Mouse (Mus musculus) liver, adult 2 months (tissue): ENCODE results near the gene Slc45a1.

ENCODE experiments used
- CTCF ChIP-seq: fragments of 200-500 bp; IDR thresholded peaks from 2 replicates; pipeline ENCODE4 v1.5.1; 2011; ENCODE audit warnings: low read depth, low read length, control low read depth
- POLR2A ChIP-seq: fragments of 200-500 bp; IDR thresholded peaks from 2 replicates; pipeline ENCODE4 v1.6.1; 2011; ENCODE audit warnings: low read length, control low read depth; ENCODE audit not compliant: insufficient read depth; ENCODE audit errors: extremely low read depth

- no peak for TF ChIP-seq CTCF
- no peak for TF ChIP-seq POLR2A
Measured at GRCm38 (mm10) chr4:150615251-150616028, 36.5 kb downstream of the Slc45a1 start.
